Mouse (Mus musculus) intestine, embryonic 16.5 days (tissue): ENCODE data around the gene Foxo6. TPM values are rescaled to one million over a fixed set of nuclear protein-coding genes. Genes with fewer than 3 reads are reported as not detected.

ENCODE experiments used
- ATAC-seq: fragments of 200-750 bp; cut with Nextera tagmentation; 2 replicates; pipeline ENCODE4 v1.8.0; 2017; ENCODE audit warnings: moderate TSS enrichment, moderate library complexity
- H3K27ac ChIP-seq: fragments of 300-500 bp; sonication (generic); 2 replicates; pipeline ENCODE4 v1.5.1; 2014; ENCODE audit warnings: mild to moderate bottlenecking, low read length
- H3K27me3 ChIP-seq: fragments of 300-500 bp; sonication (generic); replicated peaks from 2 replicates; pipeline ENCODE4 v1.6.1; 2014; ENCODE audit warnings: low read length, control low read depth, mixed read lengths; ENCODE audit not compliant: control insufficient read depth, insufficient read depth
- H3K36me3 ChIP-seq: fragments of 300-500 bp; sonication (generic); 2 replicates; pipeline ENCODE4 v1.6.1; 2014; ENCODE audit warnings: low read length, control low read depth; ENCODE audit not compliant: control insufficient read depth, insufficient read depth
- H3K4me1 ChIP-seq: fragments of 300-500 bp; sonication (generic); 2 replicates; pipeline ENCODE4 v1.6.1; 2014; ENCODE audit warnings: low read length, control low read depth, mixed read lengths; ENCODE audit not compliant: control insufficient read depth, insufficient read depth
- H3K4me2 ChIP-seq: fragments of 300-500 bp; sonication (generic); 2 replicates; pipeline ENCODE4 v1.6.1; 2014; ENCODE audit warnings: low read depth, low read length, control low read depth
- H3K4me3 ChIP-seq: fragments of 300-500 bp; sonication (generic); 2 replicates; pipeline ENCODE4 v1.5.1; 2014; ENCODE audit warnings: mild to moderate bottlenecking, low read length
- H3K9ac ChIP-seq: fragments of 300-500 bp; sonication (generic); 2 replicates; pipeline ENCODE4 v1.6.1; 2014; ENCODE audit warnings: low read depth, low read length
- H3K9me3 ChIP-seq: fragments of 300-500 bp; sonication (generic); 2 replicates; pipeline ENCODE4 v1.6.1; 2016; ENCODE audit warnings: low read length, control low read depth; ENCODE audit not compliant: control insufficient read depth
- WGBS: fragments of 180-500 bp; shearing (Covaris S2); extraction: QIAGEN DNeasy Blood & Tissue Kit; methylation state at CpG from one replicate; pipeline ENCODE4 v1.1.7; 2014; 5-methylcytosine and 5-hydroxymethylcytosine counted together
- polyA plus RNA-seq: library from polyadenylated mRNA; unstranded; fragments of >200 nt; fragmentation: Nextera tagmentation; extraction: Ambion mirVana; gene quantifications from 2 replicates; pipeline ENCODE4 v1.2.1, GENCODE M21; 2015

Foxo6 gene
- polyA plus RNA-seq, 1 experiment from 2014 or later, result 0.12 TPM

GRCm38 (mm10) chr4:120226682-120227081 lies 60.5 kb downstream of the Foxo6 start:
- 85% methylated on average over 4 of the region's 4 CpGs for WGBS
- Histone ChIP-seq H3K4me1 (peaks cover 3% of the 10 kb centered on the region; the same call in 1 of the 2 replicates), H3K4me3 (no peak overlapping the region), H3K27me3 (no peaks in the 10 kb centered on the region), H3K27ac (no peak overlapping the region), H3K36me3 (no peaks in the 10 kb centered on the region), H3K9me3 (no peaks in the 10 kb centered on the region), H3K4me2 (no peak overlapping the region), H3K9ac (no peak overlapping the region)
- ATAC-seq, result no peak

GRCm38 (mm10) chr4:120225135-120225780 lies 61.9 kb downstream of the Foxo6 start:
- H3K4me2 ChIP-seq, result no peak overlapping the region
- no peak overlapping the region for H3K9ac ChIP-seq
- no peaks in the 10 kb centered on the region for H3K9me3 ChIP-seq
- WGBS, result 60% methylated on average over 6 of the region's 6 CpGs
- ATAC-seq, result peak; percentile 31; the same call in 1 of the 2 replicates
- H3K4me1 ChIP-seq, result peaks cover 4% of the 10 kb centered on the region; the same call in 1 of the 2 replicates
- H3K4me3 ChIP-seq, result no peak overlapping the region
- H3K27ac ChIP-seq, result no peak overlapping the region
- no peaks in the 10 kb centered on the region for H3K36me3 ChIP-seq
- H3K27me3 ChIP-seq, result no peaks in the 10 kb centered on the region

- H3K4me2 ChIP-seq, result no peak overlapping the region
- H3K36me3 ChIP-seq, result no peaks in the 10 kb centered on the region
- no peak overlapping the region for H3K27ac ChIP-seq
- H3K9ac ChIP-seq, result no peak overlapping the region
- peaks cover 6% of the 10 kb centered on the region; the same call in 1 of the 2 replicates for H3K4me1 ChIP-seq
- no peaks in the 10 kb centered on the region for H3K9me3 ChIP-seq
- peak; percentile 49 for ATAC-seq
- 63% methylated on average over 6 of the region's 6 CpGs for WGBS
- no peaks in the 10 kb centered on the region for H3K27me3 ChIP-seq
- no peak overlapping the region for H3K4me3 ChIP-seq
These were observed 63.3 kb downstream of the Foxo6 start for GRCm38 (mm10) chr4:120223805-120224204.

- H3K4me2 ChIP-seq, result no peak overlapping the region
- no peak overlapping the region for H3K9ac ChIP-seq
- no peak overlapping the region for H3K27ac ChIP-seq
- H3K4me3 ChIP-seq, result no peak overlapping the region
- no peaks in the 10 kb centered on the region for H3K36me3 ChIP-seq
- peaks cover 8% of the 10 kb centered on the region; the same call in 1 of the 2 replicates for H3K4me1 ChIP-seq
- ATAC-seq, result peak; percentile 41
- no peaks in the 10 kb centered on the region for H3K27me3 ChIP-seq
- 65% methylated on average over 7 of the region's 7 CpGs for WGBS
- H3K9me3 ChIP-seq, result no peaks in the 10 kb centered on the region
These were observed 63.9 kb downstream of the Foxo6 start for GRCm38 (mm10) chr4:120223108-120223745.

- no peak for ATAC-seq
- Histone ChIP-seq H3K9me3 (no peaks in the 10 kb centered on the region), H3K4me2 (no peak overlapping the region), H3K27ac (no peak overlapping the region), H3K36me3 (no peaks in the 10 kb centered on the region), H3K27me3 (no peaks in the 10 kb centered on the region), H3K4me1 (peaks cover 8% of the 10 kb centered on the region; the same call in 1 of the 2 replicates), H3K4me3 (no peak overlapping the region), H3K9ac (no peak overlapping the region)
- WGBS, result 36% methylated on average over 6 of the region's 6 CpGs
These were observed 65.4 kb downstream of the Foxo6 start for GRCm38 (mm10) chr4:120221708-120222107.

GRCm38 (mm10) chr4:120218878-120219277 lies 68.3 kb downstream of the Foxo6 start:
- Histone ChIP-seq H3K4me3 (no peak overlapping the region), H3K9ac (no peak overlapping the region), H3K36me3 (no peaks in the 10 kb centered on the region), H3K9me3 (no peaks in the 10 kb centered on the region), H3K4me2 (no peak overlapping the region), H3K4me1 (peaks cover 8% of the 10 kb centered on the region; the same call in 1 of the 2 replicates), H3K27me3 (no peaks in the 10 kb centered on the region), H3K27ac (no peak overlapping the region)
- ATAC-seq, result no peak
- 73% methylated on average over 9 of the region's 9 CpGs for WGBS

Other genes starting within 250 kb of the Foxo6 start
- not detected in 2 replicates for gene AL607142.1, start 222.4 kb downstream of the Foxo6 start, polyA plus RNA-seq
- gene Edn2, start 126.1 kb downstream of the Foxo6 start, polyA plus RNA-seq, result 5.3 and 5.8 TPM in 2 replicates
- gene Scmh1, start 117.9 kb upstream of the Foxo6 start, polyA plus RNA-seq, result 22.6 and 24.0 TPM in 2 replicates
- not detected in 2 replicates for gene Slfnl1, start 244.9 kb upstream of the Foxo6 start, polyA plus RNA-seq